Mouse (Mus musculus) C2C12 (cell line): ENCODE measurements around the gene Ppp2r1b. TPM values are rescaled to one million over a fixed set of nuclear protein-coding genes. Genes with fewer than 3 reads are reported as not detected.

Experiments used
- H3K27me3 ChIP-seq: one replicate; pipeline ENCODE4 v1.6.1; 2011; ENCODE audit not compliant: control insufficient read depth, insufficient read depth, insufficient read length
- H3K36me3 ChIP-seq: one replicate; pipeline ENCODE4 v1.6.1; 2011; ENCODE audit not compliant: control insufficient read depth, insufficient read depth
- H3K4me3 ChIP-seq: one replicate; pipeline ENCODE4 v1.5.1; 2011; ENCODE audit warnings: mild to moderate bottlenecking, control low read depth; ENCODE audit not compliant: poor library complexity, insufficient read depth, severe bottlenecking
- H3K79me2 ChIP-seq: one replicate; pipeline ENCODE4 v1.6.1; 2011; ENCODE audit not compliant: control insufficient read depth, insufficient read depth
- H3K79me3 ChIP-seq: one replicate; pipeline ENCODE4 v1.6.1; 2011; ENCODE audit warnings: low read depth, control low read depth
- H3ac ChIP-seq: one replicate; pipeline ENCODE3; 2011; ENCODE audit warnings: low read depth; ENCODE audit not compliant: control insufficient read depth, insufficient read length
- CEBPB ChIP-seq: IDR thresholded peaks from one replicate; pipeline ENCODE4 v1.6.1; 2011; ENCODE audit warnings: low read depth, mild to moderate bottlenecking, control low read depth, moderate library complexity
- CTCF ChIP-seq: IDR thresholded peaks from one replicate; pipeline ENCODE4 v1.5.1; 2011; ENCODE audit not compliant: control insufficient read depth, insufficient read depth, insufficient read length
- FOSL1 ChIP-seq: IDR thresholded peaks from one replicate; pipeline ENCODE4 v1.8.0; 2011; ENCODE audit warnings: mild to moderate bottlenecking, low read length; ENCODE audit not compliant: poor library complexity, insufficient read depth, severe bottlenecking
- MAX ChIP-seq: IDR thresholded peaks from one replicate; pipeline ENCODE4 v1.6.1; 2011; ENCODE audit warnings: mild to moderate bottlenecking, control low read depth
- MYOD1 ChIP-seq: IDR thresholded peaks from one replicate; pipeline ENCODE4 v1.6.1; 2011; ENCODE audit warnings: low read depth; ENCODE audit not compliant: control insufficient read depth, insufficient read length
- MYOG ChIP-seq: IDR thresholded peaks from one replicate; pipeline ENCODE4 v1.6.1; 2011; ENCODE audit not compliant: control insufficient read depth, insufficient read length; ENCODE audit errors: extremely low read depth
- USF1 ChIP-seq: IDR thresholded peaks from one replicate; pipeline ENCODE4 v1.6.1; 2011; ENCODE audit warnings: low read depth, mild to moderate bottlenecking, control low read depth, moderate library complexity
- polyA plus RNA-seq: library from polyadenylated mRNA; unstranded; fragments of >200 nt; fragmentation: generic; extraction: Trizol; gene quantifications from one replicate; pipeline ENCODE4 v1.2.1, GENCODE M21; 2012; ENCODE audit warnings: missing spikeins

Ppp2r1b gene
- polyA plus RNA-seq, 1 experiment = 26.7 TPM

GRCm38 (mm10) chr9:50905321-50905720 lies 60.2 kb downstream of the Ppp2r1b start:
- Histone ChIP-seq H3K4me3 (no peak overlapping the region), H3K79me2 (no peaks in the 10 kb centered on the region), H3K79me3 (no peaks in the 10 kb centered on the region), H3K36me3 (no peaks in the 10 kb centered on the region), H3ac (no peak overlapping the region), H3K27me3 (no peaks in the 10 kb centered on the region)
- TF ChIP-seq MYOD1 (no peak), CEBPB (no peak), USF1 (no peak), CTCF (no peak), MAX (no peak)

GRCm38 (mm10) chr9:50911861-50912515 lies 66.9 kb downstream of the Ppp2r1b start:
- H3K27me3 ChIP-seq = no peaks in the 10 kb centered on the region
- no peak overlapping the region for H3ac ChIP-seq
- TF ChIP-seq MYOD1 = no peak
- no peak for TF ChIP-seq MYOG
- TF ChIP-seq USF1 = no peak
- TF ChIP-seq CEBPB = no peak
- TF ChIP-seq CTCF = no peak
- no peak for TF ChIP-seq MAX
- TF ChIP-seq FOSL1 = no peak
- H3K36me3 ChIP-seq = peaks cover 7% of the 10 kb centered on the region
- H3K79me3 ChIP-seq = no peaks in the 10 kb centered on the region
- no peak overlapping the region for H3K4me3 ChIP-seq
- no peaks in the 10 kb centered on the region for H3K79me2 ChIP-seq

- TF ChIP-seq CTCF = no peak
- TF ChIP-seq USF1 = no peak
- TF ChIP-seq MYOD1 = no peak
- TF ChIP-seq CEBPB = no peak
- TF ChIP-seq MYOG = no peak
- no peak for TF ChIP-seq FOSL1
- no peak for TF ChIP-seq MAX
- Histone ChIP-seq H3K79me2 (no peaks in the 10 kb centered on the region), H3K27me3 (no peaks in the 10 kb centered on the region), H3K4me3 (no peak overlapping the region), H3ac (no peak overlapping the region), H3K79me3 (no peaks in the 10 kb centered on the region), H3K36me3 (no peaks in the 10 kb centered on the region)
These were observed 73.0 kb downstream of the Ppp2r1b start for GRCm38 (mm10) chr9:50918131-50918530.

GRCm38 (mm10) chr9:50919554-50919953 lies 74.5 kb downstream of the Ppp2r1b start:
- TF ChIP-seq FOSL1 = no peak
- H3K4me3 ChIP-seq = no peak overlapping the region
- no peak overlapping the region for H3ac ChIP-seq
- no peaks in the 10 kb centered on the region for H3K79me3 ChIP-seq
- no peaks in the 10 kb centered on the region for H3K27me3 ChIP-seq
- no peaks in the 10 kb centered on the region for H3K79me2 ChIP-seq
- no peaks in the 10 kb centered on the region for H3K36me3 ChIP-seq

- H3K36me3 ChIP-seq = no peaks in the 10 kb centered on the region
- no peaks in the 10 kb centered on the region for H3K79me2 ChIP-seq
- no peak overlapping the region for H3K4me3 ChIP-seq
- H3K27me3 ChIP-seq = no peaks in the 10 kb centered on the region
- H3ac ChIP-seq = no peak overlapping the region
- no peaks in the 10 kb centered on the region for H3K79me3 ChIP-seq
- TF ChIP-seq MYOG = no peak
- TF ChIP-seq CEBPB = no peak
- TF ChIP-seq CTCF = no peak
- no peak for TF ChIP-seq MAX
- no peak for TF ChIP-seq MYOD1
- TF ChIP-seq USF1 = no peak
These were observed 76.1 kb downstream of the Ppp2r1b start for GRCm38 (mm10) chr9:50920933-50921895.

GRCm38 (mm10) chr9:50922363-50923153 lies 77.5 kb downstream of the Ppp2r1b start:
- no peak overlapping the region for H3ac ChIP-seq
- H3K4me3 ChIP-seq = no peak overlapping the region
- H3K79me2 ChIP-seq = no peaks in the 10 kb centered on the region
- no peaks in the 10 kb centered on the region for H3K79me3 ChIP-seq
- no peaks in the 10 kb centered on the region for H3K27me3 ChIP-seq
- no peak for TF ChIP-seq FOSL1
- no peak for TF ChIP-seq CEBPB
- TF ChIP-seq USF1 = no peak
- no peak for TF ChIP-seq MYOG
- no peak for TF ChIP-seq MYOD1
- no peak for TF ChIP-seq MAX
- TF ChIP-seq CTCF = no peak
- no peaks in the 10 kb centered on the region for H3K36me3 ChIP-seq
